Mouse (Mus musculus) MEL (cell line): ENCODE measurements around the gene Gnb3. TPM values are rescaled to one million over a fixed set of nuclear protein-coding genes. Genes with fewer than 3 reads are reported as not detected.

ENCODE experiments used
- DNase-seq: peaks from one replicate; pipeline ENCODE4 v3.0.0; 2011; ENCODE audit warnings: low read depth, low spot score
- H3K27ac ChIP-seq: 2 replicates; pipeline ENCODE4 v1.5.1; 2012; ENCODE audit warnings: low read depth, mild to moderate bottlenecking, control low read depth, low read length, moderate library complexity; ENCODE audit not compliant: control insufficient read depth
- H3K27me3 ChIP-seq, 2 experiments: fragments of 150-350 bp in 1 of 2; sonication (generic) in 1 of 2; 2 replicates each; pipeline ENCODE4 v1.6.1; 2012; ENCODE audit warnings: low read length in 2 of 2, mild to moderate bottlenecking in 2 of 2, improper control_type of control experiment in 1 of 2, moderate library complexity in 1 of 2; ENCODE audit not compliant: insufficient read depth in 2 of 2, control insufficient read depth in 1 of 2
- H3K36me3 ChIP-seq, 2 experiments: 2 replicates each; pipeline ENCODE4 v1.6.1; 2012 to 2014; ENCODE audit warnings: low read length in 2 of 2, improper control_type of control experiment in 1 of 2, inconsistent platforms in 1 of 2, mild to moderate bottlenecking in 1 of 2; ENCODE audit not compliant: insufficient read depth in 2 of 2, control insufficient read depth in 1 of 2
- H3K4me1 ChIP-seq, 2 experiments: fragments of 150-350 bp in 1 of 2; sonication (generic) in 1 of 2; 2 replicates each; pipeline ENCODE4 v1.6.1; 2012; ENCODE audit warnings: low read length in 2 of 2, improper control_type of control experiment in 1 of 2, mild to moderate bottlenecking in 1 of 2; ENCODE audit not compliant: insufficient read depth in 2 of 2, control insufficient read depth in 1 of 2
- H3K4me3 ChIP-seq, 2 experiments: fragments of 150-350 bp in 1 of 2; sonication (generic) in 1 of 2; 2 replicates each; pipeline ENCODE4 v1.5.1; 2012; ENCODE audit warnings: low read depth in 2 of 2, low read length in 2 of 2, mild to moderate bottlenecking in 2 of 2, moderate library complexity in 2 of 2, control low read depth in 1 of 2, improper control_type of control experiment in 1 of 2; ENCODE audit not compliant: control insufficient read depth in 1 of 2, insufficient read depth in 1 of 2
- H3K79me2 ChIP-seq: 2 replicates; pipeline ENCODE4 v1.6.1; 2012; ENCODE audit warnings: mild to moderate bottlenecking, low read length, moderate library complexity; ENCODE audit not compliant: control insufficient read depth, poor library complexity, insufficient read depth
- H3K9ac ChIP-seq: 2 replicates; pipeline ENCODE4 v1.6.1; 2012; ENCODE audit warnings: low read depth, mild to moderate bottlenecking, control low read depth, low read length, moderate library complexity; ENCODE audit not compliant: control insufficient read depth, poor library complexity, severe bottlenecking
- H3K9me3 ChIP-seq: fragments of 150-350 bp; sonication (generic); replicated peaks from 2 replicates; pipeline ENCODE4 v1.6.1; 2012; ENCODE audit warnings: mild to moderate bottlenecking, low read length, improper control_type of control experiment, moderate library complexity; ENCODE audit not compliant: insufficient read depth
- BHLHE40 ChIP-seq: IDR thresholded peaks from 2 replicates; pipeline ENCODE4 v1.6.1; 2012; ENCODE audit warnings: low read depth, mild to moderate bottlenecking, inconsistent platforms, low read length, improper control_type of control experiment, borderline replicate concordance
- CHD1 ChIP-seq: IDR thresholded peaks from 2 replicates; pipeline ENCODE4 v1.6.1; 2012; ENCODE audit warnings: low read depth, mild to moderate bottlenecking, inconsistent platforms, low read length, improper control_type of control experiment
- CHD2 ChIP-seq: IDR thresholded peaks from 2 replicates; pipeline ENCODE4 v1.6.1; 2011; ENCODE audit warnings: low read length, improper control_type of control experiment
- CTCF ChIP-seq, 3 experiments: IDR thresholded peaks in 2 of 3; conservative IDR thresholded peaks in 1 of 3; 2 replicates each; pipeline ENCODE4 v1.5.1; 2011 to 2012; ENCODE audit warnings: low read length in 3 of 3, low read depth in 2 of 3, mild to moderate bottlenecking in 2 of 3, improper control_type of control experiment in 1 of 3, inconsistent platforms in 1 of 3, mixed read lengths in 1 of 3, moderate library complexity in 1 of 3; ENCODE audit not compliant: control insufficient read depth in 1 of 3, insufficient read depth in 1 of 3, poor library complexity in 1 of 3, severe bottlenecking in 1 of 3
- E2F4 ChIP-seq: IDR thresholded peaks from 2 replicates; pipeline ENCODE4 v1.6.1; 2011; ENCODE audit warnings: low read depth, low read length, improper control_type of control experiment, borderline replicate concordance
- ELF1 ChIP-seq: IDR thresholded peaks from 2 replicates; pipeline ENCODE4 v1.6.1; 2014; ENCODE audit warnings: low read depth, mild to moderate bottlenecking, inconsistent platforms, low read length, improper control_type of control experiment, moderate library complexity
- ETS1 ChIP-seq: IDR thresholded peaks from 2 replicates; pipeline ENCODE4 v1.6.1; 2012; ENCODE audit warnings: low read depth, mild to moderate bottlenecking, inconsistent platforms, low read length, improper control_type of control experiment, moderate library complexity
- GABPA ChIP-seq: IDR thresholded peaks from 2 replicates; pipeline ENCODE4 v1.6.1; 2012; ENCODE audit warnings: low read depth, mild to moderate bottlenecking, inconsistent platforms, low read length, improper control_type of control experiment, moderate library complexity
- GATA1 ChIP-seq: IDR thresholded peaks from 2 replicates; pipeline ENCODE4 v1.6.1; 2011; ENCODE audit warnings: low read depth, low read length, improper control_type of control experiment
- HCFC1 ChIP-seq: IDR thresholded peaks from 2 replicates; pipeline ENCODE4 v1.6.1; 2012; ENCODE audit warnings: low read depth, mild to moderate bottlenecking, inconsistent platforms, low read length, improper control_type of control experiment, moderate library complexity
- JUND ChIP-seq: IDR thresholded peaks from 2 replicates; pipeline ENCODE4 v1.6.1; 2011; ENCODE audit warnings: low read depth, mild to moderate bottlenecking, improper control_type of control experiment, low read length
- MEF2A ChIP-seq: IDR thresholded peaks from 2 replicates; pipeline ENCODE4 v1.6.1; 2014; ENCODE audit warnings: low read depth, mild to moderate bottlenecking, inconsistent platforms, low read length, improper control_type of control experiment; ENCODE audit not compliant: poor library complexity, insufficient replicate concordance, severe bottlenecking; ENCODE audit errors: extremely low read depth
- MYB ChIP-seq: IDR thresholded peaks from 2 replicates; pipeline ENCODE4 v1.6.1; 2011; ENCODE audit warnings: mild to moderate bottlenecking, low read depth, low read length, improper control_type of control experiment
- POLR2AphosphoS5 ChIP-seq: IDR thresholded peaks from 2 replicates; pipeline ENCODE4 v1.6.1; 2012; ENCODE audit warnings: low read depth, borderline replicate concordance, mild to moderate bottlenecking, inconsistent platforms, low read length, moderate library complexity, mixed read lengths
- RAD21 ChIP-seq: IDR thresholded peaks from 2 replicates; pipeline ENCODE4 v1.6.1; 2011; ENCODE audit warnings: mild to moderate bottlenecking, low read depth, low read length, improper control_type of control experiment
- RCOR1 ChIP-seq: IDR thresholded peaks from 2 replicates; pipeline ENCODE4 v1.6.1; 2012; ENCODE audit warnings: low read depth, mild to moderate bottlenecking, inconsistent platforms, low read length, improper control_type of control experiment
- TBP ChIP-seq: IDR thresholded peaks from 2 replicates; pipeline ENCODE4 v1.8.0; 2011; ENCODE audit warnings: low read depth, low read length, improper control_type of control experiment
- UBTF ChIP-seq: IDR thresholded peaks from 2 replicates; pipeline ENCODE4 v1.6.1; 2012; ENCODE audit warnings: low read depth, mild to moderate bottlenecking, inconsistent platforms, low read length, improper control_type of control experiment, moderate library complexity, borderline replicate concordance; ENCODE audit not compliant: insufficient read depth
- USF1 ChIP-seq: IDR thresholded peaks from 2 replicates; pipeline ENCODE4 v1.6.1; 2014; ENCODE audit warnings: low read depth, mild to moderate bottlenecking, inconsistent platforms, low read length, improper control_type of control experiment, moderate library complexity
- USF2 ChIP-seq, 2 experiments: IDR thresholded peaks; 2 replicates each; pipeline ENCODE4 v1.6.1; 2011 to 2012; ENCODE audit warnings: improper control_type of control experiment in 2 of 2, low read length in 2 of 2, borderline replicate concordance in 1 of 2, inconsistent platforms in 1 of 2, low read depth in 1 of 2, mild to moderate bottlenecking in 1 of 2; ENCODE audit not compliant: insufficient read depth in 1 of 2
- ZC3H11A ChIP-seq: IDR thresholded peaks from 2 replicates; pipeline ENCODE4 v1.6.1; 2012; ENCODE audit warnings: low read depth, mild to moderate bottlenecking, inconsistent platforms, low read length, improper control_type of control experiment
- polyA plus RNA-seq, 2 experiments: library from polyadenylated mRNA; stranded (reverse) in 1 of 2; unstranded in 1 of 2; fragments of >175 nt in 1 of 2; fragments of >200 nt in 1 of 2; gene quantifications; 2 replicates each; pipeline versions ENCODE4 v1.2.1 to v1.2.4; 2012; ENCODE audit warnings: low replicate concordance in 2 of 2, low read depth in 1 of 2; ENCODE audit not compliant: insufficient read length in 2 of 2, insufficient read depth in 1 of 2, missing spikeins in 1 of 2
- total RNA-seq: library from RNA; depleted of rRNA; stranded (reverse); fragments of 300-350 nt; gene quantifications from 2 replicates; pipeline ENCODE4 v1.2.3, GENCODE M21; 2012

Gnb3 gene
- total and polyA plus RNA-seq, 3 experiments, result 0.08 to 0.21 TPM; not detected in 1

GRCm38 (mm10) chr6:124862406-124863124 is 22.5 kb upstream of the Gnb3 start:
- Histone ChIP-seq H3K9ac (no peak overlapping the region), H3K9me3 (no peaks in the 10 kb centered on the region), H3K27me3 (peaks cover 7 to 14% of the 10 kb centered on the region in 2 experiments), H3K36me3 (no peaks in the 10 kb centered on the region), H3K4me1 (no peaks in the 10 kb centered on the region; a peak in 2 of 4 replicates), H3K79me2 (no peaks in the 10 kb centered on the region), H3K27ac (no peak overlapping the region), H3K4me3 (no peak overlapping the region)
- DNase-seq, result no peak
- TF ChIP-seq RCOR1, result no peak
- TF ChIP-seq MEF2A, result no peak
- no peak for TF ChIP-seq CHD1
- no peak for TF ChIP-seq CTCF (IDR thresholded peaks at IDR 0.05 in 2 of 3, conservative IDR thresholded peaks at IDR 0.05 in 1 of 3; ENCODE audit: control insufficient read depth in 1 of 3, insufficient read depth in 1 of 3, low read depth in 2 of 3, low read length in 3 of 3, poor library complexity in 1 of 3, severe bottlenecking in 1 of 3)
- no peak for TF ChIP-seq ELF1
- TF ChIP-seq USF1, result no peak
- no peak for TF ChIP-seq RAD21

- no peak overlapping the region for H3K27ac ChIP-seq
- H3K79me2 ChIP-seq, result no peaks in the 10 kb centered on the region
- H3K4me1 ChIP-seq, result no peaks in the 10 kb centered on the region; a peak in 2 of 4 replicates
- no peaks in the 10 kb centered on the region for H3K9me3 ChIP-seq
- no peak for TF ChIP-seq JUND
- TF ChIP-seq MEF2A, result no peak
- no peak for TF ChIP-seq HCFC1
- TF ChIP-seq ETS1, result no peak
- no peak for TF ChIP-seq GABPA
- no peak for TF ChIP-seq RAD21
- TF ChIP-seq TBP, result no peak
- no peak for TF ChIP-seq MYB
- TF ChIP-seq CHD2, result no peak
- no peak for TF ChIP-seq GATA1
- no peak for TF ChIP-seq CTCF (IDR thresholded peaks at IDR 0.05 in 2 of 3, conservative IDR thresholded peaks at IDR 0.05 in 1 of 3; ENCODE audit: control insufficient read depth in 1 of 3, insufficient read depth in 1 of 3, low read depth in 2 of 3, low read length in 3 of 3, poor library complexity in 1 of 3, severe bottlenecking in 1 of 3)
- no peak for TF ChIP-seq ZC3H11A
- no peak for TF ChIP-seq USF2 (IDR thresholded peaks at IDR 0.05; ENCODE audit: borderline replicate concordance in 1 of 2, insufficient read depth in 1 of 2, low read depth in 1 of 2, low read length in 2 of 2)
- TF ChIP-seq POLR2AphosphoS5, result no peak
- no peak for TF ChIP-seq UBTF
- TF ChIP-seq ELF1, result no peak
- no peak for TF ChIP-seq E2F4
- no peak for TF ChIP-seq BHLHE40
- no peak overlapping the region for H3K9ac ChIP-seq
- peaks cover 4 to 11% of the 10 kb centered on the region in 2 experiments for H3K27me3 ChIP-seq
- no peak for DNase-seq
- H3K36me3 ChIP-seq, result no peaks in the 10 kb centered on the region
- H3K4me3 ChIP-seq, result no peak overlapping the region
Measured at GRCm38 (mm10) chr6:124861802-124862201, 21.7 kb upstream of the Gnb3 start.
